Mouse (Mus musculus) heart, embryonic 14.5 days (tissue): Measurements from ENCODE around the gene Zbtb40. TPM values are rescaled to one million over a fixed set of nuclear protein-coding genes. Genes with fewer than 3 reads are reported as not detected.
A peak's percentile ranks its signal among the peaks of the same experiment; 100 is the strongest.

Experiments
- ATAC-seq: fragments of 200-750 bp; cut with Nextera tagmentation; 2 replicates; pipeline ENCODE4 v1.8.0; 2017; ENCODE audit warnings: low read depth, moderate TSS enrichment; ENCODE audit not compliant: insufficient number of reproducible peaks, insufficient read depth, low FRiP score
- H3K27ac ChIP-seq, 2 experiments: fragments of 200-500 bp in 1 of 2; fragments of 300-500 bp in 1 of 2; sonication (generic) in 1 of 2; replicated peaks in 1 of 2; 2 replicates each; pipeline ENCODE4 v1.5.1; 2012 to 2014; ENCODE audit warnings: low read depth in 2 of 2, low read length in 2 of 2, control low read depth in 1 of 2, mild to moderate bottlenecking in 1 of 2, mixed read lengths in 1 of 2; ENCODE audit not compliant: control insufficient read depth in 1 of 2, insufficient read depth in 1 of 2
- H3K27me3 ChIP-seq: fragments of 300-500 bp; sonication (generic); 2 replicates; pipeline ENCODE4 v1.6.1; 2014; ENCODE audit warnings: mild to moderate bottlenecking, low read length, control low read depth; ENCODE audit not compliant: control insufficient read depth, insufficient read depth
- H3K36me3 ChIP-seq: fragments of 300-500 bp; sonication (generic); 2 replicates; pipeline ENCODE4 v1.6.1; 2014; ENCODE audit warnings: mild to moderate bottlenecking, control low read depth, low read length, mixed read lengths; ENCODE audit not compliant: control insufficient read depth, insufficient read depth
- H3K4me1 ChIP-seq, 2 experiments: fragments of 200-500 bp in 1 of 2; fragments of 300-500 bp in 1 of 2; sonication (generic) in 1 of 2; 2 replicates each; pipeline ENCODE4 v1.6.1; 2012 to 2014; ENCODE audit warnings: low read length in 2 of 2, control low read depth in 1 of 2, mixed read lengths in 1 of 2; ENCODE audit not compliant: control insufficient read depth in 2 of 2, insufficient read depth in 2 of 2
- H3K4me2 ChIP-seq: fragments of 300-500 bp; sonication (generic); 2 replicates; pipeline ENCODE4 v1.6.1; 2014; ENCODE audit warnings: mild to moderate bottlenecking, low read length
- H3K4me3 ChIP-seq, 2 experiments: fragments of 200-500 bp in 1 of 2; fragments of 300-500 bp in 1 of 2; sonication (generic) in 1 of 2; 2 replicates each; pipeline ENCODE4 v1.5.1; 2012 to 2014; ENCODE audit warnings: low read length in 2 of 2, mild to moderate bottlenecking in 2 of 2, control low read depth in 1 of 2, low read depth in 1 of 2, moderate library complexity in 1 of 2; ENCODE audit not compliant: control insufficient read depth in 1 of 2, insufficient read depth in 1 of 2
- H3K9ac ChIP-seq: fragments of 300-500 bp; sonication (generic); 2 replicates; pipeline ENCODE4 v1.6.1; 2014; ENCODE audit warnings: mild to moderate bottlenecking, low read length
- H3K9me3 ChIP-seq: fragments of 300-500 bp; sonication (generic); 2 replicates; pipeline ENCODE4 v1.6.1; 2016; ENCODE audit warnings: low read length, control low read depth; ENCODE audit not compliant: control insufficient read depth
- WGBS: fragments of 180-500 bp; shearing (Covaris S2); extraction: QIAGEN DNeasy Blood & Tissue Kit; methylation state at CpG from one replicate; pipeline ENCODE4 v1.1.7; 2014; 5-methylcytosine and 5-hydroxymethylcytosine counted together
- polyA plus RNA-seq: library from polyadenylated mRNA; unstranded; fragments of >200 nt; fragmentation: Nextera tagmentation; extraction: Ambion mirVana; gene quantifications from 2 replicates; pipeline ENCODE4 v1.2.1, GENCODE M21; 2014

Gene Zbtb40
- polyA plus RNA-seq, 1 experiment from 2014 or later, result 2.3 TPM

GRCm38 (mm10) chr4:137077216-137077615 is 28.6 kb upstream of the Zbtb40 start:
- ATAC-seq, result no peak
- Histone ChIP-seq H3K36me3 (no peaks in the 10 kb centered on the region), H3K27me3 (no peaks in the 10 kb centered on the region; the same call in 1 of the 2 replicates), H3K9me3 (no peaks in the 10 kb centered on the region), H3K4me1 (0 out of 4 replicates have a peak, but pooled peaks cover 0 to 3% of the 10 kb centered on the region in 2 experiments), H3K27ac (no peak overlapping the region), H3K9ac (no peak overlapping the region), H3K4me2 (no peak overlapping the region), H3K4me3 (no peak overlapping the region)
- 36% methylated on average over 2 of the region's 2 CpGs for WGBS

- no peak overlapping the region for H3K9ac ChIP-seq
- no peak overlapping the region for H3K4me3 ChIP-seq
- H3K4me1 ChIP-seq, result peaks cover 0 to 2% of the 10 kb centered on the region in 2 experiments; a peak in 1 of 4 replicates
- no peak overlapping the region for H3K4me2 ChIP-seq
- H3K27ac ChIP-seq, result no peak overlapping the region
- no peaks in the 10 kb centered on the region for H3K36me3 ChIP-seq
- no peaks in the 10 kb centered on the region for H3K9me3 ChIP-seq
- WGBS, result 61% methylated on average over 6 of the region's 6 CpGs
- no peaks in the 10 kb centered on the region; the same call in none of the 2 replicates for H3K27me3 ChIP-seq
- no peak for ATAC-seq
Observed at GRCm38 (mm10) chr4:137071204-137071603, 22.6 kb upstream of the Zbtb40 start.

- H3K4me2 ChIP-seq, result no peak overlapping the region
- H3K36me3 ChIP-seq, result no peaks in the 10 kb centered on the region
- no peak overlapping the region for H3K9ac ChIP-seq
- H3K27me3 ChIP-seq, result no peaks in the 10 kb centered on the region; the same call in 1 of the 2 replicates
- ATAC-seq, result no peak
- no peak overlapping the region for H3K27ac ChIP-seq
- WGBS, result 24% methylated on average over 8 of the region's 8 CpGs
- H3K4me1 ChIP-seq, result peaks cover 0 to 2% of the 10 kb centered on the region in 2 experiments; a peak in 1 of 4 replicates
- no peak overlapping the region for H3K4me3 ChIP-seq
- H3K9me3 ChIP-seq, result no peaks in the 10 kb centered on the region
Observed at GRCm38 (mm10) chr4:137068491-137068890, 19.9 kb upstream of the Zbtb40 start.

GRCm38 (mm10) chr4:137065846-137066245 is 17.2 kb upstream of the Zbtb40 start:
- no peaks in the 10 kb centered on the region for H3K36me3 ChIP-seq
- no peak overlapping the region for H3K4me2 ChIP-seq
- H3K9ac ChIP-seq, result no peak overlapping the region
- H3K4me1 ChIP-seq, result peaks cover 0 to 2% of the 10 kb centered on the region in 2 experiments; a peak in 1 of 4 replicates
- ATAC-seq, result no peak
- 85% methylated on average over 6 of the region's 6 CpGs for WGBS
- no peaks in the 10 kb centered on the region for H3K27me3 ChIP-seq
- no peak overlapping the region for H3K4me3 ChIP-seq
- no peaks in the 10 kb centered on the region for H3K9me3 ChIP-seq
- no peak overlapping the region for H3K27ac ChIP-seq

GRCm38 (mm10) chr4:137054932-137055331 is 6.3 kb upstream of the Zbtb40 start:
- Histone ChIP-seq H3K36me3 (no peaks in the 10 kb centered on the region), H3K27me3 (peaks cover 15% of the 10 kb centered on the region), H3K9me3 (no peaks in the 10 kb centered on the region; the same call in 1 of the 2 replicates), H3K9ac (no peak overlapping the region), H3K27ac (no peak overlapping the region), H3K4me1 (peaks cover 11 to 12% of the 10 kb centered on the region in 2 experiments), H3K4me3 (no peak overlapping the region), H3K4me2 (no peak overlapping the region)
- ATAC-seq, result no peak
- 83% methylated on average over 3 of the region's 3 CpGs for WGBS

GRCm38 (mm10) chr4:137053810-137054209 is 5.2 kb upstream of the Zbtb40 start:
- 26% methylated on average over 5 of the region's 5 CpGs for WGBS
- 0 out of 4 replicates have a peak overlapping the region, but pooled peaks of 1 of the 2 experiments have one; percentile 5 for H3K4me3 ChIP-seq
- peak overlapping the region; percentile 48 for H3K4me2 ChIP-seq
- ATAC-seq, result peak; percentile 52
- H3K27ac ChIP-seq, result peak overlapping the region; percentile 76 to 87
- peaks cover 6% of the 10 kb centered on the region for H3K9me3 ChIP-seq
- H3K27me3 ChIP-seq, result peaks cover 20% of the 10 kb centered on the region
- peaks cover 11 to 12% of the 10 kb centered on the region in 2 experiments for H3K4me1 ChIP-seq
- no peaks in the 10 kb centered on the region for H3K36me3 ChIP-seq
- H3K9ac ChIP-seq, result peak overlapping the region; percentile 13; the same call in 1 of the 2 replicates

GRCm38 (mm10) chr4:137047840-137048549 is 606 bp downstream of the Zbtb40 start:
- Histone ChIP-seq H3K4me2 (peak overlapping the region; percentile 71), H3K36me3 (no peaks in the 10 kb centered on the region), H3K4me1 (peaks cover 11 to 25% of the 10 kb centered on the region in 2 experiments), H3K9ac (peak overlapping the region; percentile 85), H3K27ac (peak overlapping the region in 1 of 2 experiments; percentile 63; a peak in 2 of 4 replicates), H3K9me3 (peaks cover 6% of the 10 kb centered on the region), H3K27me3 (peaks cover 20% of the 10 kb centered on the region), H3K4me3 (peak overlapping the region; percentile 64 to 83)
- peak; percentile 70 for ATAC-seq
- 1% methylated on average over 52 of the region's 52 CpGs for WGBS
